Mouse (Mus musculus) embryo, embryonic 11 days (tissue): ENCODE results near the gene Mtmr3.

ENCODE experiments used
- DNase-seq: peaks from one replicate; pipeline ENCODE4 v3.0.0-alpha.2; 2015

The Mtmr3 gene

GRCm38 (mm10) chr11:4506486-4506885 lies 88.2 kb downstream of the Mtmr3 start:
- no peak for DNase-seq

DNA sequence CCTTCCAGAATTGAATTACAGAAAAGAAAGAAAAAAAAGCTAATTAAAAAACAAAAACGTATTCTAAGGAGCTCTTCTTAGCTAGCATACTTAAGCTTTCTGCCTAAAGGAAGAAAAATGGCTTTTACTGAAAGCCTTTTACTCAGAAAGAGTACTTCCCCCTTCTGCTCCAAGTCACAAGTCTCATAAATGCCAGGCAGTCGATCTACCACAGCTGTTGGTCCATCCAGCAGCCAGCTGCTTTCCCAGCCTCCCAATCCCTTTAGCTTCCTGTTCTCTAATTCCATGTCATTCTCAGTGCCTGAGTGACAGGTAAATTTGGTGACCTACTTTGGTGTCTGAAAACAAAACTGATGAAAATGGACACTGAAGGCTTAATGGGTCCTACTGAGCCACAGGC lies 92.5 kb downstream of the Mtmr3 start:
- no peak for DNase-seq

GRCm38 (mm10) chr11:4500826-4501225 lies 93.8 kb downstream of the Mtmr3 start:
- no peak for DNase-seq

- DNase-seq, result no peak
Observed at GRCm38 (mm10) chr11:4500261-4500660, 94.4 kb downstream of the Mtmr3 start.

GRCm38 (mm10) chr11:4499456-4499855 lies 95.2 kb downstream of the Mtmr3 start:
- no peak for DNase-seq

GRCm38 (mm10) chr11:4498774-4499173 lies 95.9 kb downstream of the Mtmr3 start:
- DNase-seq, result no peak

DNA sequence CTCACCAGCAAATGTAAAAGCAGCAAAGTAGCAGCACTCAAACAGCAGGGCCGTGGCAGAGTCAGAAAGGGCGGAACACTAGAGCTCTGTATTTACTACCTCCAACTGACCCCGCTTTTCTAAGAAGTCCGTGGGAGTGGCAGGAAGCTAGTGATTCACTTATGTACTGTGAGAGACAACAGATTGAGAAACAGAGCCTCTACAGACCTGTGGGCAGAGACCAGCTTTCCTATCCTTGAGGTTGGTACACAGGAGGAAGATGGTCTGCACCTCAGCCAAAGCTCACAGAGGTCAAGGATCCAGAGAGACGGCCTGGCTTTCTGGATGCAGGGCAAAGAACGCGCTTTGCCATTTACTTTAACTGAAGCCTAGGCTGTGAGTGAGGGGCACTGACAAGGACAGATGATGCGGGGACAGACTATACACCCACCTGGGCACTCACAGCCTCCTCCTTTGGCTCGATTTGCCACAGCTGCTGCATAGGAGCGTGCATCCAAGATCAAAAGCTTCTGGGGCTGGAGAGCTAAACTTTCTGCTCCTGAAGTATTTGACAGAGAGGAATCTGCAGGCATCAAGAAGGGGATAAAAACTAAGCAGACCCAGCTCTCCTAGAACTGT lies 97.1 kb downstream of the Mtmr3 start:
- no peak for DNase-seq

- DNase-seq, result no peak
Observed at GRCm38 (mm10) chr11:4495021-4495540, 99.6 kb downstream of the Mtmr3 start.

DNA sequence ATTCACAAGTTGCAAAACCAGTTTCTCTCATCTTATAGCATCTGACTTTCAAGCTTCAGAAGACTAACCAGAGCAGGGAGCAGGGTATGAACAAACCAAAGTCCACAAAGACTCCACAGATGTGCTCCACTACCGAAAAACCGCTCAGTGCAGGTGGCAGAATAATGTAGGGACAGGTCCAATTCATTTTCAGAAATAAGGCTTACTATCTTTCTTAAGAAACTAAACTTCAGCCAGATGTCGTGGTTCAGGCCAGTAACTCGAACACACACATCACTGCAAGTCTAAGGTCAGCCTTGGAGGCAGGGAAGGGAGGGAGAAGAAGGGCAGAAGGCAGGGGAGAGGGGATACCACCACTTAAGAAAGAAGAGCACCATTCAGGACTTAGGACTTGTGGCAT lies 105.5 kb downstream of the Mtmr3 start:
- DNase-seq, result no peak

- no peak for DNase-seq
Observed at GRCm38 (mm10) chr11:4488798-4489197, 105.9 kb downstream of the Mtmr3 start.

- no peak for DNase-seq
Observed at GRCm38 (mm10) chr11:4488367-4488766, 106.3 kb downstream of the Mtmr3 start.

- DNase-seq, result no peak
Observed at GRCm38 (mm10) chr11:4487401-4487965, 107.2 kb downstream of the Mtmr3 start.

DNA sequence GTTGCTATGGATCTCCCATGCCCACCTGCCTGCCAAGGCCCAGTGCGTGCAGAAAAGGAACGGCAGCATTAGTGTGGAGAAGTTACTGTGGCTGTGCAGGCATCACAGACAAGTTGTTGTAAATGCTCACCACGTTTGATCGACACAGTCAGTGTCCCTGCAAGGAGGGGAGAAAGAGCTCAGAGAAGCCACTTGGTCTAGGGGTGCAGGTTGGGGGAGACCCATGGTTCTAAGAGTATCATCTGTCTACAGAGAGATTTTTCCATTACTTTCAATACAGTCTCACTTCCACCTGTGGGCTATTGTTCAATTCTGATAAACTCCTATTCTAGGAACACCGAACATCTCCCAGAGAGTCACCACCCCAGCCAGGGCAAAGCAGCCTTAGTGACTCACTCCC lies 110.1 kb downstream of the Mtmr3 start:
- DNase-seq, result no peak

GRCm38 (mm10) chr11:4482641-4483040 lies 112.0 kb downstream of the Mtmr3 start:
- DNase-seq, result no peak

DNA sequence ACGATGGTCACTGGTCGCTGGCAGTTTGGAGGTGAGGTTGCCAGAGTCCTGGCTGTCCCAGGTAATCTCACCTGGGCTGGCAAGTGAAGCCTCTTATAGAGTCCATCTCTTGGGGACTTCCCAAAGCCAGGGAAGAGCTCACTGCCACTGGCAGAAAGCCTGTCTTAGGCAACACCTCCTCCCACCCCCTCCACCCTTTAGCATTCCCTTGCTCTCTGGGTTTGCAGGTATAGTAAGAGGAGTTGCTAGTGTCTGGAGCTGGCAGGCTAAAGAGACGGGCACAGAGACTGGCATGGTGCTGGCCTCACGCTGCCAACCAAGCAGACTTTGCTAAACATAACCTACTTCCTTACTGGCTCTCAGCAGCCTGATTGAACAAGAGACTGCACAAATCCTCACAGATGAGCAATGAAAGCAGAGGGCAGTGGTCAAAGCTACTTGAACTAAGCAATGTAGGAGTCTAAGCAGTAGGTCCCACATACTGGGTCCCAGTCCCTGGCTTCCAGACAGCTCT lies 118.4 kb downstream of the Mtmr3 start:
- DNase-seq, result no peak

DNA sequence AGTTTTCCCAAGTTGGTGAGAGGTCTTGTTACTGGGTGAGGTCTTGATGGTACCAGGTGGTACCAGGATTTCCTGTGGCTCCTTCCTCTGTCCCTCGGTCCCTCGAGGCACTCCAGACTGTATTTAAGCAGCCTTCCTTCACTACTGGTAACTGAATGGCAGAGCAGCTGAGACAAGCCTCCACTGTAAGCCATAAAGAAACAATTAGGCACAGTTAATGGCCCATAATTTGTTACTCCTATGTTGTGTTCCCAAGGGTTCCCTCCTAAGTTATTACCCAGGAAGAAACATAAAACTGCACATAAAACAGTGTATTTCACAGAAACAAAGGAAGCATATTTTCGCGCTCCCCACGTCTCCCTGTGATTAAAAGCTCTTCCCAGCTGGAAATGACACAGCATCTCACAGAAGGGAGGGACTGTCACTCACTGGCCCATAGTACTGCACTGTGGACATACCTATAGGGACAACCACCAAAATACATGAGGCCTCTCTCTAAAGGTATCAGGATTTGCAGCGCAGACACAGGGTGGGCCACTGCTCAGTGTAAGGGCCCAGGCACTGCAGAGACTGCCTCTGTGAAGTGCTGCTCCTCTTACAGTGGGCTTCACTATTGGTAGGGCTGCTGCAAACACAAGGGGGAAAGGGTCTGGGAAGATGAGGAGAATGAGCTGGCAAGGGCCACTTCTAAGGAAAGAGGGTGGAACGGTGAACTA lies 122.0 kb downstream of the Mtmr3 start:
- no peak for DNase-seq

- no peak for DNase-seq
Observed at GRCm38 (mm10) chr11:4471734-4472133, 122.9 kb downstream of the Mtmr3 start.

GRCm38 (mm10) chr11:4471251-4471650 lies 123.4 kb downstream of the Mtmr3 start:
- DNase-seq, result no peak

GRCm38 (mm10) chr11:4469091-4469490 lies 125.6 kb downstream of the Mtmr3 start:
- DNase-seq, result no peak

- DNase-seq, result no peak
Observed at GRCm38 (mm10) chr11:4467436-4467835, 127.2 kb downstream of the Mtmr3 start.

DNA sequence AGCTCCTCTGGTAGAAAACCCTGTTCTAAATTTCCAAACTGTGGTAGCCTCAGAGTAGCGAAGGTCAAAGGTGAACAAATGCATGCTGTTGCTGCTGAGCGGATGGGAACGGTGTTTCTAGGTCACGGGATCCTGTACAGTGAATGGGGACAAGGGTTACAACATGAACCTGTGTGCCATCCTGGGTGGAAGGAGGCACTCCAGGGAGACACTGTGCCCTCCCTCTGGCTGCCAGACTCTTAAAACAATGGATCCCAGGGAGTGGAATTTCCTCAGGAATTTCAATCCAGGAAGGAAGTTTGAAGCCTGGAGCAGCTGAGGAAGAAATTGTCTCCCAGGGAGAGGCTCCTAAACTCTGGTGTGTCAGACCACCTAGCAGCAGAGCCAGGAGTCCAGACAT lies 128.5 kb downstream of the Mtmr3 start:
- no peak for DNase-seq

DNA sequence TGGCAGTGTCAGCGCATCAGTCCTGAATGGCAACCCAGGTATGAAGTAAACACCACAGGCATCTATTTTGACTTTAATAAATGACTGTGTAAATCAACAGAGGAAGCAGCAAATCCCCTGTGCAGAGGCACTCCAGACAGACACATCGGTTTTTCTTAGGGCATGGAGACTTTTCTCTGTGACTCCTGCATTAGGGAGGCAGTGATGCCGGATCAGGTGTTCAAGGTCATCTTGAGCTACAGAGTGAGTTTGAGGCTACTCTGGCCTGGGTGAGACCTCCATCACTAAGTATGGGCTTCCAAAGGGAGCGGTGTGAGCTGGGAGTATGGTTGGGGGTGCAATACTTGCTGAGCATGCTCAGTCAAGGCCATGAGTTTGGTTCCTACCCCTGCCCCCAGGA lies 130.0 kb downstream of the Mtmr3 start:
- DNase-seq, result no peak

- no peak for DNase-seq
Observed at GRCm38 (mm10) chr11:4464186-4464585, 130.5 kb downstream of the Mtmr3 start.

DNA sequence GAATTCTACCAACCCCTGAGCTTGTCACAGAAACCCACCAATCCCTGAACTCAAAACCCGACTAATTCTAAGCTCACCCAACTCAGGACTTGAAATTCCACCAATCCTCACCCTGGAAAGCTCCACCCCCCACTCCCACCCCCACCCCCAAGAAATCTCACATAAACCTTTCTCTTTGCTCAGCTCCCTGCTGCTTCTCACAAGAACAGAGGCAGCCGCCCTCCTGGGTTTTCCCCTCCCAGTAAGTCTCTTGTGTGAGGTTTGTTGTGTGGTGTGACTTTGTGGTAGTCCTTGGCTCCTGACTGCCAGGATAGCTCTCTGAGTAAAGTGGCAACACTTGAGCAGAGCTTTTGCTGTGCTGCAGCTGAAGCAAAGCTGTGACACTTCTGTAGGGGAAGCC lies 131.8 kb downstream of the Mtmr3 start:
- DNase-seq, result no peak
